Mouse (Mus musculus): ENCODE measurements around the gene Mospd3. TPM values are rescaled to one million over a fixed set of nuclear protein-coding genes. Genes with fewer than 3 reads are reported as not detected.
A peak's percentile ranks its signal among the peaks of the same experiment; 100 is the strongest.

The Mospd3 gene
- polyA plus RNA-seq (2016; fragmentation: Nextera tagmentation; extraction: Ambion mirVana) = 15.9 and 17.2 TPM in 2 replicates

DNA sequence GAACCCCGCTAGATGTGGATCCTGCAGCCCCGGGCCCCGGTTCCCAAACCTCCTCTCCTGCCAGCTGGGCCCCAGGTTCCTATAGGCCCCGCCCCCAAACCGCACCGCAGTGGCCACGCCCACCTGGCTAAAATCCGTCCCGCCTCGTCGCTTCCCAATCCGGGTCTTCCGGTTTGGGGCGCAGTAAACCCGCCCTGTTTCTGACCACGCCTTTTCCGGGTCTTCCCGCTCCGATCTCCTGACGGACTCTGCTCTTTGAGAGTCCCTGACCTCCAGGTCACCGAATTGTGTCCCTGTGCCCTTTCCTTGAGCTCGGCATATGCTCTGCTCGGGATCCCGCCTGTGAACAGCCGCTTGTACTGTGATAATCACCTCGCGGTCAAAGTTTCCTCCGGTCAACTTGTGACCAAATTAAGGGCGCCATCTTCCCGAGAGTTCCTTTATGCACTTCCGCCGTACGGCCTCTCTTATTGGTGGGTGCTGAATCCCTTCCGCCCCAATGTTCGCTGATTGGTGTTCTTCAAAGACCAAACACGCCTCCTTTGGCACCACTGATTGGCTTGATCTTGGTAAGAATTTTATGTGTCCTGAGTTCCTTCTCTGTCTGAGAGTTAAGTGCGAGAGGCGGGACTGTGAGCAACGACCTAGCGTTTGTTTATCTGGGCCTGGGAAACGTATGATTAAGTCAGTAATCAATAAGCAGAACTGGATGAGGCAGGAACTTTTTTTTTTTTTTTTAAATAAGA lies at the start of gene Mospd3:
Gene Mospd3, minus strand, starts transcription at position 440 of the 746 bp plus-strand sequence.
- H3K27ac ChIP-seq (replicated peaks) = peak within 1 kb of the TSS; percentile 98
- DNase-seq (ENCODE audit: low spot score) = peak; percentile 95
- H3K27me3 ChIP-seq (replicated peaks; ENCODE audit: low read depth, poor library complexity, severe bottlenecking) = no peaks in the 10 kb centered on the region
- peaks cover 49% of the 10 kb centered on the region for H3K36me3 ChIP-seq (replicated peaks)
- WGBS = under 1% methylated on average over 41 of the region's 41 CpGs
- H3K4me3 ChIP-seq = peak within 1 kb of the TSS; percentile 78
- H3K9me3 ChIP-seq = no peaks in the 10 kb centered on the region
- peaks cover 42% of the 10 kb centered on the region for H3K4me1 ChIP-seq

- Histone ChIP-seq H3K27me3 (replicated peaks; ENCODE audit: low read depth, poor library complexity, severe bottlenecking) (peaks cover 23% of the 10 kb centered on the region), H3K9me3 (no peaks in the 10 kb centered on the region), H3K4me1 (peaks cover 58% of the 10 kb centered on the region), H3K4me3 (peak overlapping the region; percentile 30; the same call in 1 of the 2 replicates), H3K36me3 (replicated peaks) (peaks cover 34% of the 10 kb centered on the region), H3K27ac (replicated peaks) (peak overlapping the region; percentile 57)
- 11% methylated on average over 18 of the region's 18 CpGs for WGBS
- DNase-seq (ENCODE audit: low spot score) = peak; percentile 41
Measured at GRCm38 (mm10) chr5:137649669-137650571, 49.1 kb upstream of the Mospd3 start.

DNA sequence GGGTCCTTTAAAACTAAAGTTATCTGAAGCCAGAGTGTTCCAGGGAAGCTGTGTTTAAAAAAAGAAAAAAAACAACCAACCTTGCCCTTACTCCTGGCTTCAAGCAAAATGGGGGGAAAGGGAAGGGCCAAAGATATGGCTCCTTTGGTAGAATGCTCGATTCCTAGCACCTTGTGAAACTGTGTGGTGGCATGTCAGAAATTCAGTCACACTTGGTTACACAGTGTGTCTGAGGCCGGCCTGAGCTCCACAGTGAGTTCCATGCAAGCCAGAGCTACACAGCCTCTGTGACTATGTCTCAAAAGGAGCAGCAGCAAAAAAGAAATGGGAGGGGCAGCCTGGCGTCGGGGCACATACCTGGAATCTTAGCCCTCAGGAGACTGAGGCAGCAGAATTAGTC lies 48.4 kb upstream of the Mospd3 start:
- WGBS = 39% methylated on average over 4 of the region's 4 CpGs
- H3K4me3 ChIP-seq = no peak overlapping the region
- peaks cover 28% of the 10 kb centered on the region for H3K36me3 ChIP-seq (replicated peaks)
- H3K4me1 ChIP-seq = peaks cover 62% of the 10 kb centered on the region
- H3K27ac ChIP-seq (replicated peaks) = peak overlapping the region; percentile 57; the same call in 1 of the 2 replicates
- no peak for DNase-seq (ENCODE audit: low spot score)
- peaks cover 30% of the 10 kb centered on the region for H3K27me3 ChIP-seq (replicated peaks; ENCODE audit: low read depth, poor library complexity, severe bottlenecking)
- no peaks in the 10 kb centered on the region for H3K9me3 ChIP-seq

- 67% methylated on average over 9 of the region's 9 CpGs for WGBS
- no peak for DNase-seq (ENCODE audit: low spot score)
- Histone ChIP-seq H3K4me1 (peaks cover 66% of the 10 kb centered on the region), H3K36me3 (replicated peaks) (peaks cover 19% of the 10 kb centered on the region), H3K4me3 (no peak overlapping the region), H3K9me3 (no peaks in the 10 kb centered on the region), H3K27ac (replicated peaks) (no peak overlapping the region), H3K27me3 (replicated peaks; ENCODE audit: low read depth, poor library complexity, severe bottlenecking) (peaks cover 42% of the 10 kb centered on the region)
Measured at GRCm38 (mm10) chr5:137647827-137648601, 47.2 kb upstream of the Mospd3 start.

- Histone ChIP-seq H3K36me3 (replicated peaks) (peaks cover 27% of the 10 kb centered on the region), H3K4me3 (peak within 1 kb of the TSS; percentile 54), H3K4me1 (peaks cover 58% of the 10 kb centered on the region), H3K9me3 (no peaks in the 10 kb centered on the region), H3K27me3 (replicated peaks; ENCODE audit: low read depth, poor library complexity, severe bottlenecking) (peaks cover 50% of the 10 kb centered on the region), H3K27ac (replicated peaks) (peak within 1 kb of the TSS; percentile 48; the same call in 1 of the 2 replicates)
- DNase-seq (ENCODE audit: low spot score) = peak; percentile 47
- 12% methylated on average over 11 of the region's 11 CpGs for WGBS
Measured at GRCm38 (mm10) chr5:137645652-137646091, 44.8 kb upstream of the Mospd3 start, which contains the start of gene Irs3. Irs3 (minus strand) TSS chr5:137645714.

GRCm38 (mm10) chr5:137645091-137645651 lies 44.3 kb upstream of the Mospd3 start:
- Histone ChIP-seq H3K9me3 (no peaks in the 10 kb centered on the region), H3K4me1 (peaks cover 61% of the 10 kb centered on the region), H3K27me3 (replicated peaks; ENCODE audit: low read depth, poor library complexity, severe bottlenecking) (peaks cover 50% of the 10 kb centered on the region), H3K27ac (replicated peaks) (peak overlapping the region; percentile 48; the same call in 1 of the 2 replicates), H3K4me3 (peak overlapping the region; percentile 54), H3K36me3 (replicated peaks) (peaks cover 32% of the 10 kb centered on the region)
- DNase-seq (ENCODE audit: low spot score) = peak; percentile 54
- WGBS = 2% methylated on average over 44 of the region's 44 CpGs

GRCm38 (mm10) chr5:137644484-137644883 lies 43.6 kb upstream of the Mospd3 start:
- Histone ChIP-seq H3K4me1 (peaks cover 55% of the 10 kb centered on the region), H3K9me3 (no peaks in the 10 kb centered on the region), H3K27ac (replicated peaks) (0 out of 2 replicates have a peak overlapping the region, but pooled peaks have one; percentile 44), H3K4me3 (peak overlapping the region; percentile 31), H3K27me3 (replicated peaks; ENCODE audit: low read depth, poor library complexity, severe bottlenecking) (peaks cover 50% of the 10 kb centered on the region), H3K36me3 (replicated peaks) (peaks cover 39% of the 10 kb centered on the region)
- peak; percentile 27 for DNase-seq (ENCODE audit: low spot score)
- WGBS = 38% methylated on average over 19 of the region's 19 CpGs

- WGBS = 55% methylated on average over 4 of the region's 4 CpGs
- H3K36me3 ChIP-seq (replicated peaks) = peaks cover 55% of the 10 kb centered on the region
- no peak for DNase-seq (ENCODE audit: low spot score)
- peaks cover 39% of the 10 kb centered on the region for H3K4me1 ChIP-seq
- no peaks in the 10 kb centered on the region for H3K9me3 ChIP-seq
- peaks cover 50% of the 10 kb centered on the region for H3K27me3 ChIP-seq (replicated peaks; ENCODE audit: low read depth, poor library complexity, severe bottlenecking)
- H3K27ac ChIP-seq (replicated peaks) = no peak overlapping the region
- no peak overlapping the region for H3K4me3 ChIP-seq
Measured at GRCm38 (mm10) chr5:137642886-137643285, 42.0 kb upstream of the Mospd3 start.

DNA sequence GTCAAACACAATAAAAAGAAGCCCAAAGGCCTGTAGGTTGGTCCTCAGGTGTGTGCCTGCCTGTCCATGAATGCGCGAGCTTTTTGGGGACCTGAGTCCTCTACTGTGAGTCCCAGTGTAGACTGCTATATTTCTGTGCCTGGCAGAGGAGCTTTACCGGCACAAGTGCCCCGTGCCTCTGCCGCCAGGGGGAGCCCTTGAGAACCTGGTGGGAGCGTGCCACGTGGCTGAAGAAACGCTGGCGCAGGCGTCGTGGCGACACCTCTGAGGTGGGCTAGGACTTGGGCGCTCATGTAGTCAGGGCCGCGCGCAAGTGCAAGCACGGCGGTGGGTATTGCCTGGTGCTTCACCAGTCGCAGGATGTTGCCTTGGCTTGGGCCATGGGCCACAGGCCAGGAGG lies 40.2 kb upstream of the Mospd3 start, which contains the start of gene Sap25:
Gene Sap25, plus strand, starts transcription at position 281 of the 400 bp plus-strand sequence.
- H3K9me3 ChIP-seq = no peaks in the 10 kb centered on the region
- no peak within 1 kb of the TSS for H3K27ac ChIP-seq (replicated peaks)
- peaks cover 26% of the 10 kb centered on the region for H3K4me1 ChIP-seq
- H3K36me3 ChIP-seq (replicated peaks) = peaks cover 73% of the 10 kb centered on the region
- no peak for DNase-seq (ENCODE audit: low spot score)
- no peak within 1 kb of the TSS for H3K4me3 ChIP-seq
- peaks cover 38% of the 10 kb centered on the region for H3K27me3 ChIP-seq (replicated peaks; ENCODE audit: low read depth, poor library complexity, severe bottlenecking)
- 90% methylated on average over 19 of the region's 19 CpGs for WGBS

DNA sequence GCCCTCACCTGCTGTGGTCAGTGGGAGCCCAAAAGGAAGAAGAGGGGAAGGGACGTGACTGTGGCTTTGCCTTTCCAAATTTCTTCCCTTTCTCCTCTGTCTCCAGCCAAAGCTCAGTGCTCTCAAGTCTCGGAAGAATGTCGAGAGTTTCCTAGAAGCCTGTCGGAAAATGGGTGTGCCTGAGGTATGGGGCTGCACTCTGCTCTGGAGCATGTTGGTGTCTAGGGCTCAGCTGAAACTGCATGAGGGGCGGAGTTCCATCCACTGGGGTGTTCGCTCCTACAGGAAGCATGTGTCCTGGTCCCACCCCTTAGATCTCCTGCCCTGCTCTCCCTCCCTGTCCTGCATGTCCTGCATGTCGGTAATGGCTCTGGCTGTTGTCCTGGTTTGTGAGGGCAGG lies 38.6 kb upstream of the Mospd3 start:
- Histone ChIP-seq H3K4me3 (no peak overlapping the region), H3K4me1 (peaks cover 13% of the 10 kb centered on the region), H3K36me3 (replicated peaks) (peaks cover 89% of the 10 kb centered on the region), H3K27ac (replicated peaks) (no peak overlapping the region), H3K9me3 (no peaks in the 10 kb centered on the region), H3K27me3 (replicated peaks; ENCODE audit: low read depth, poor library complexity, severe bottlenecking) (peaks cover 23% of the 10 kb centered on the region)
- 81% methylated on average over 7 of the region's 7 CpGs for WGBS
- no peak for DNase-seq (ENCODE audit: low spot score)

GRCm38 (mm10) chr5:137633397-137634084 lies 32.7 kb upstream of the Mospd3 start:
- Histone ChIP-seq H3K27me3 (replicated peaks; ENCODE audit: low read depth, poor library complexity, severe bottlenecking) (no peaks in the 10 kb centered on the region), H3K4me1 (peaks cover 39% of the 10 kb centered on the region), H3K9me3 (no peaks in the 10 kb centered on the region), H3K36me3 (replicated peaks) (peaks cover 76% of the 10 kb centered on the region), H3K27ac (replicated peaks) (no peak overlapping the region), H3K4me3 (peak overlapping the region; percentile 8; the same call in 1 of the 2 replicates)
- DNase-seq (ENCODE audit: low spot score) = no peak
- 74% methylated on average over 12 of the region's 12 CpGs for WGBS

Data from embryonic facial prominence, embryonic 10.5 days (tissue).